Mouse (Mus musculus) brown adipose tissue, adult 24 weeks (tissue): ENCODE measurements around the gene Elac2. TPM values are rescaled to one million over a fixed set of nuclear protein-coding genes. Genes with fewer than 3 reads are reported as not detected.

ENCODE experiments used
- H3K27ac ChIP-seq: fragments of 200-500 bp; replicated peaks from 2 replicates; pipeline ENCODE4 v1.5.1; 2012; ENCODE audit warnings: low read depth, mild to moderate bottlenecking, low read length
- H3K4me1 ChIP-seq: fragments of 200-500 bp; 2 replicates; pipeline ENCODE4 v1.6.1; 2012; ENCODE audit warnings: low read length, mixed read lengths; ENCODE audit not compliant: control insufficient read depth, insufficient read depth, insufficient read length
- H3K4me3 ChIP-seq: fragments of 200-500 bp; 2 replicates; pipeline ENCODE4 v1.5.1; 2012; ENCODE audit warnings: low read depth, mild to moderate bottlenecking, low read length, moderate library complexity; ENCODE audit not compliant: insufficient read depth
- polyA plus RNA-seq: library from polyadenylated mRNA; stranded (reverse); fragments of >200 nt; gene quantifications from 2 replicates; pipeline ENCODE4 v1.2.4, GENCODE M21; 2012; ENCODE audit not compliant: missing spikeins, insufficient read depth, insufficient read length

The Elac2 gene
- polyA plus RNA-seq, 1 experiment = 21.4 TPM

DNA sequence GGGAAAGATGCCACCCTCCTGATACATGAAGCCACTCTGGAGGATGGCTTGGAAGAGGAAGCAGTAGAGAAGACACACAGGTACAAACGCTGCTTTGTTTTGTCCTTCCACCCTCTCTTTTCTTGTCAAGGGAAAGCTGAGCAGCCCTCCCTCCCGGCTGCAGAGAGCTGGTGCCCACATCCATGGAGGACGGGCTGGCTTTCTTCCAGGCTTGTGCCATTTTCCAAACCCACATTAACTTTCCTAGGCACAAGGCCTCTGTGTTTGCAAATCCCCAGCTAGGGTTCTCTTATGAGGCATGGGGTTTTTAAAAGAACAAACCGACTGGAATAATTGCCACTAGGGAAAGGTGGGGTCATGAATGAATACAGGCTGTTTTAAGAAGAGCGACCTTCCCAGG lies 20.8 kb downstream of the Elac2 start:
- Histone ChIP-seq H3K4me1 (no peaks in the 10 kb centered on the region), H3K4me3 (no peak overlapping the region), H3K27ac (no peak overlapping the region)

DNA sequence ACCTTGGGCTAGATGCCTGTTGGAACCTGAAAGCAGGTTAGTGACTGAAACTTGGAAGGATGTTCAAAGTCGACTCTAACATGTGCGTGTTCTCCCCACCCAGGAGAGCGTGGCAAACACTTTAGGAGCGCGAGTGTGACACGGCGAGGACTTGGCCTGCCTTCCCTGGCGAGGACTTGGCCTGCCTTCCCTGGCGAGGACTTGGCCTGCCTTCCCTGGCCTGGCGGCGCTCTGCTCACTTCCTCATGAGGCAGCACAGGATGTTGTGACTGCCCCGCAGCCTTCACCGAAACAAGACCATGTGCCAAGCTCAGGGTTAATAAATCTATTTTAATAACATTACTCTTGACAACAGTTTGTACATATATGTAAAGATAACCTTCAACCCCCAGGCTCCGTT lies 22.9 kb downstream of the Elac2 start:
- no peaks in the 10 kb centered on the region for H3K4me1 ChIP-seq
- no peak overlapping the region for H3K4me3 ChIP-seq
- no peak overlapping the region for H3K27ac ChIP-seq

DNA sequence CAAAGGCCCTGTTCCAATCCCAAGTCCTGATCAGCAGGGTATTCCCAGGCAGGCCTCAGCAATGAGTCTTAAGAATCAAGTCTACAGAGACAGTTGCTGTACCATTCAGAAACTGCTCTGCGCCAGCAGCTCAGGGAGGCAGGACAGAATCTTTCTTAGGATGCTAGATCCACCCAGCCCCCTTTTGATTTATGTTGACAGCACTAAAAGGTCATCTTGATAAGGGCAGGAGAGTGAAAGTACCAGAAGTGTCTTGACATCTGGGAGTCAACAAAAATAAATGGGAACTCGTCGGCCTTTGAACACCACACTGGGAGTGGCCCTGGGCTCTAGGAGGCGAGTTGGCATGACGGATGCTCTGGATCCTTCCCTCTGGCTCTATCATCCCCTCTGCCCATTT lies 24.8 kb downstream of the Elac2 start:
- Histone ChIP-seq H3K27ac (no peak overlapping the region), H3K4me3 (no peak overlapping the region), H3K4me1 (no peaks in the 10 kb centered on the region)

DNA sequence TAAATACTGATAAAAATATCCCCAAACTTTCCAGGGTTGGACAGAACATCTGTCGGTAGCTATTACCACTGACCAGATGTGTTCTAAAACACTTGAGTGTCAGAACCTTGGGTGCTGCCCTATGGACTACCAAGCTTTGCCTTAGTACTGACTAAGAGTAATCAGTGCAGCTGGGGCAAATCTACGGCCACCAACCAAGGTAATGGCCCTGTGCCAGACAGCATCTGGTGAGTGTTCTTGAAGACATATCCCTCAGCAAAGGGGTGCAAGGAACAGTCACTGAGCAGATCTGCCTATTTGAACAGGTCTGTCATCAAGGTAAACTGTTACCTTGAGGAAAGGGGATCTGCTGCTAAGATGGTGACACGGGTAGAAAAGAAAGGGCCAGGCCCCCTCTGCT lies 26.0 kb downstream of the Elac2 start:
- no peak overlapping the region for H3K27ac ChIP-seq
- no peak overlapping the region for H3K4me3 ChIP-seq
- no peaks in the 10 kb centered on the region for H3K4me1 ChIP-seq

DNA sequence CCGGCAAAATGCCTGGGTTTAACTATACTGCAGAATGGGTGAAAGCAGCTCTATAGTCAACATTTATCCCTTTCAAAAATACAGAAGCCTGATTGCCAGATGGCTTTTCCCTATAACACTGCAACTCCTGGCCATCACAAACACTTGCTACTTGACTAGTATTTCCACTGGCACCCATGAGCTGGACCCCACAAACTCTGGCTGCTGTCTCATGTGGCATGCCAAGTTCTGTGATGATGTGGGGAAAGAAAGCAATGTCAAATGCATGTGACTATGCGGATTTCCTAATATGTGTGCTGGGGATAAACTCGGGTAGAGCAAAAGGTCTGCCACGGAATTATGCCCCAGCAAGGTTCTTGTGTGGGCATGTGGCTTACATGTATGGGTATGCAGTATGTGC lies 27.2 kb downstream of the Elac2 start:
- Histone ChIP-seq H3K4me1 (no peaks in the 10 kb centered on the region), H3K4me3 (no peak overlapping the region)

DNA sequence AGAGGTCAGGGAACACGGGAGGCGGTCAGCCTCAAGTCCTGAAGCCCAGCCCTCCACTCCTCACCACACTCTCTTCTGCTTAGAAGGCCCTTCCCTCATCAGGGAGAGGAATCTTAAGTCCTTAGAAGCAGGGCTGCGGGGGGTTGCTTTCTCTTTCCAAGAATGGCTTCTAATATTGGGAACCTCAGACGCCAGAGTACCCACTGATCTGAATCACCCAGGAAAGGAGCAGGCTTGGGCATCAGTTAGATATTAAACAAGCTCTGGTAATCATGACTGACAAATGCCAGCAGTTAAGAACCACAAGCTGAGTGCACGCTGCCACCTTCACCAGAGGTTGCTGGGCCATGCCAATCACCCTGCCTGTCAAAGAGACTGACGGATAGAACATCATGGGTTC lies 35.1 kb downstream of the Elac2 start:
- Histone ChIP-seq H3K27ac (no peak overlapping the region), H3K4me3 (no peak overlapping the region), H3K4me1 (no peaks in the 10 kb centered on the region)

More for the DNA sequence above, 27.2 kb downstream of the Elac2 start:
- no peak overlapping the region for H3K27ac ChIP-seq

DNA sequence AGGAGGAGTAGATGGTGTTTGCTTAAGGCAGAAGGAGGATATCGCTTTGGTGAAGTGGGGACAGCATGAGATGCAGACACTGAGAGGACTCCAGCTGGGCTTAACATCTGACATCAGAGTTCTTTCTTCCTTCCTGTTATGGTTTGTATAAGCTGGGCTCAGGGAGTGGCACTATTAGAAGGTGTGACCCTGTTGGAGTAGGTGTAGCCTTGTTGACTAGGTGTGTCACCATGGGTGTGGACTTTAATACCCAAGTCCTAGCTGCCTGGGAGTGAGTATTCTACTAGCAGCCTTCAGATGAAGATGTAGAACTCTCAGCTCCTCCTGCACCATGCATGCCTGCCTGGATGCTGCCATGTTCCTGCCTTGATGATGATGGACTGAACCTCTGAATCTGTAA lies 37.9 kb downstream of the Elac2 start:
- no peak overlapping the region for H3K4me3 ChIP-seq
- no peaks in the 10 kb centered on the region for H3K4me1 ChIP-seq
- H3K27ac ChIP-seq = no peak overlapping the region

DNA sequence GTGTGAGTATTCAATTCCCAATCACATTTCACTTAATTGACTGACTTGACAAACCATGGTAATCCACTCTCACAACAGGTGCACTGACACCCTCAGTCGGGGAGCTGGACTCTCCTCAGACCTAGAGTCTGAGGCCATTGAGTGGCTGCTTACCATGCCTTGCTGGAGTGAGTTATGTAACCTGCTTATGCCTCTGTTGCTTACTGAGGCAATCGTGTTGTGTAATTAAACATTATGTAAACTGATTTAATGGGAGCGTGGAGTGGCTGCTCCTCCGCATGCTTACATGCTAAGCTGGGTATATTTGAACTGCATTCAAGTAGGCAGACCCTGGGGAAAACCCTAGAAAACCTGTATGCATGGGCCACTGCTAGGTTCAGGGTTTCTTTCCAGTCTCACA lies 41.9 kb downstream of the Elac2 start:
- no peaks in the 10 kb centered on the region for H3K4me1 ChIP-seq
- H3K27ac ChIP-seq = no peak overlapping the region
- no peak overlapping the region for H3K4me3 ChIP-seq

DNA sequence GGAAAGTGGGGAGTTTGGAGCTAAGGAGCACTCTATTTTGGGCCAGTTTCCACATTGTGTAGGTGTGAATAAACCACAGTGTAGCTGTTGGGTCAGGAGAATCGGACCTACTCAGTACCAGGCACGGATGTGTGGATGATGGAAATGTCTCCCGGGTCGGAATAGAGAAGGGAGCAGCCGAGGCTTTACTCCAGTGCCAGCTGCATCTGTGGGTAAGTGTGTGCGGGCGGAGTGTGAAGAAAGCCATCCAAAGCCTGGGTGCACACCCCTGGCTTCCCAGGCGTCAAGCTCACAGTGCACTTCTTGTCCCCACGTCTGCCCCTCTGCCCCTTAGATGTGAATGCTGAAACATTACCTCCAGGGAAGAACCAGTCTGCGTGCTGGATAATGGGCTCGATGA lies 43.9 kb downstream of the Elac2 start:
- Histone ChIP-seq H3K4me1 (no peaks in the 10 kb centered on the region), H3K4me3 (no peak overlapping the region), H3K27ac (no peak overlapping the region)

DNA sequence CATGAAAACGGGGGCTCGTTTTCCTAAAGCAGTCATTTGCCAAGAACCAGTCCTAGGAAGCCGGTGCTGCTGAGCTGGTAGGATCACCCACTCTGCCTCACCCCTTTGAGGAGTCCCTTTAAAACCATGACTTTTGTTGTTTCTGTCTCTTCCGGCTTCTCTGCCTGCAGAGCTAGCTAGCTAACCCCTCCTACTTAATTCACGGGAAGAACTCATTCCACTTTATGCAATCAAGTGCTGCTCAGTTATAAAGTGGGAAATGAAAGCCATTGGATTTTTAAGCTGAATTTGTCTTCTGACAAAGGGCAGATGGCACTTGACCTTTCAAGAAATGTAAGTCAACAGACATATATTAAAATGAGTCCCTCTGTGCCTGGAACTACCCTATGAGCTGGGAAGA lies 49.2 kb downstream of the Elac2 start:
- Histone ChIP-seq H3K4me3 (no peak overlapping the region), H3K27ac (no peak overlapping the region), H3K4me1 (no peaks in the 10 kb centered on the region)

DNA sequence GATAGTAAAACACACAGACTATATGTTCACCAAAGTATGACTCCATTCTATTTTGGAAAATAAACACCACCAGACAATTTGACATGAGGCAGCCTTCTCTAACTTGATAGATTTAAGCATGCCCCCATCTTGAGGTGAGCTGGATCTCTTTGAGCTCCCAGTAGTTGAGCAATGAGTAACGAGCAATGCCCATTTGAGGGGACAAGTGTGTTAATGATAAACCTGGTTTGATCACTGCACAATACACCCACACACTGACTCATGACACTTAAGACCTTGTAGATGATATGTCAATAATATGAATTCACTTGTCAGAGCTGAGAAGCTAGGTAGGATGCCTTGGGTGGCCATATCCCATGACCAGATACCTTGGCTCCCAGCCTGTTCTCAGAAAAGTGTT lies 51.4 kb downstream of the Elac2 start:
- Histone ChIP-seq H3K4me1 (no peaks in the 10 kb centered on the region), H3K27ac (no peak overlapping the region)

DNA sequence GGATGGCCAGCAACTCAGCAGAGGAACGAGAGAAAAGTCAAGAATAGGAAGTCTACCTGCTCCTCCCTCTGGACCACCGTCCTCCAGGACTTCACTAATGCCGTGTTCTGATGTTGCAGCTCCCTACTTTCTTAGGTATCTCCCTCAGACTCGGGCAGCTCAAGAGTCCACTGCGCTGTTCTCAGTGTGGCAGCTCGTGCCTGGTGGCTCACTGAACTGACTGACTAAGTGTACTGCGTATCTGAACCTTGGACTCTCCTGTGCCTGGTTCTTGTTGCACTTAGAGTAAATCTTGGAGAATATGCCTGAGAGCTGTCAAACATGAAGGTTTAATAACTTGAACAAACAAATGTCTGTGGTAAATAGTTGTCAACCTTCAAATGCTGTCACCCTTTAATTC lies 53.4 kb downstream of the Elac2 start:
- no peak overlapping the region for H3K4me3 ChIP-seq

More for the DNA sequence above, 51.4 kb downstream of the Elac2 start:
- no peak overlapping the region for H3K4me3 ChIP-seq

DNA sequence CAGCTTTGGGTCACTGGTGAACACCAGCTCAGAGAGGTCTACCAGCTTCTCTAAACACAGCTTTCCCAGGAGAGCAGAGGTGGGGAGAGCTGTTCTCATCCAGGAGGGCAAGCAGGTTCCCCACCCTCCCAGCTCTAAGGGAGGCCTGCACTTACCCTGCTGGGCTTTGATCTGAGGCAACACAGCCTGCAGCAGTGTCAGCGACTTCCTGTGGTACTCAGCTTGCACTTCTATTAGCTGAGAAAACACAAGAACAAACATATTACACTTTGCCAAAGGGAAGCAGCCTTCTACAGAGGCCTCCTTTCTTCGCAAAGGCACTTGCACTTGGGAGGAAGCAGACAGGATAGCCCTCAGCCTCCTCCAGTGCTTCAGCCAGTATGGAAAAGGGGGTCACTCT lies 60.2 kb downstream of the Elac2 start:
- no peak overlapping the region for H3K27ac ChIP-seq
- H3K4me3 ChIP-seq = no peak overlapping the region
- H3K4me1 ChIP-seq = no peaks in the 10 kb centered on the region

More for the DNA sequence above, 53.4 kb downstream of the Elac2 start:
- H3K27ac ChIP-seq = no peak overlapping the region
- no peaks in the 10 kb centered on the region for H3K4me1 ChIP-seq

DNA sequence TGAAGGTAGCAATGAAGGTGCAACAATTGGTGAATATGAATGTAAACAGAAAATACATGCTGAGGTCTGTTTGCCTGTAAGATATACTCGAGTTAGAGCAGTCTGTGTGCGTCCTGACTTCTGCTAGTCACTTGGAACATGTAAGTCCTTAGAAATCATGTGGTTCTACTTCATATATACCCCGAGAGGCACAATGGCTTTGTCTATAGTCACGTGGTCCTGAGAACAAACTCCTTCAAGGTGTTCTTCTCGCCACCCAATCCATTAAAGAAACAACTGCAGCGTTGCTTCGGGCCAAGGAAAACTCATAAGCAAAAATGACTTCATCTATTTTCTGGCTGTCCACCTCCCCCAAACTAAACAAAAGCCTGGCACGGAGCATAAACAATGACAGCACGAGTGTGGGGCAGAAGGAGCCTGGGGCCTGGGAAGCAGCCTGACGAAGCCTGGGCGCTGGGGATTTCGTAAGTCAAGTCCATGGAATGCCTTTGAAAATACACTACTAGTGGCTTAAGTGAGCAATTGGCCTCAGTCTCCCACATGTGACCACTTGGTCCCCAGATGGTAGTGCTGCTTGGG lies 60.8 kb downstream of the Elac2 start:
- Histone ChIP-seq H3K4me3 (no peak overlapping the region), H3K27ac (no peak overlapping the region), H3K4me1 (no peaks in the 10 kb centered on the region)

DNA sequence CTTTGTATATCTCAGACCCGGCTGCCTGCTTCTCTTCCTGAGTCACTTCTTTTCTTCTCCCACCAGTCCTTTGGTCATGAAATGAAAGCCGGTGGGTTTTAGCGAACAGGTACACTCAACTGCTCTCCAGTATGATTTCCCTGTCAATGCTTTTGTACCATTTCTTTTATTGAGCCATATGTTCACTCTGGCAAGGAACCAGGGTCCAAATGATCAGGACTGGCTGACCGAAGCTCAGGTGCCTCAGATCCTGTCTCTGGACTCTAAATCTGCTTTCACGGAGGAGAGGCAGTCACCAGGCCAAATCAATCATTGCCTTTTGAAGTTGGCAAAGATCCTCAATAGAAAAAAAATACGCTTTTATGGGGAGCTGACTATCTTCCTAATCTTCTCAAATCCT lies 61.7 kb downstream of the Elac2 start:
- Histone ChIP-seq H3K4me3 (no peak overlapping the region), H3K27ac (no peak overlapping the region), H3K4me1 (no peaks in the 10 kb centered on the region)

DNA sequence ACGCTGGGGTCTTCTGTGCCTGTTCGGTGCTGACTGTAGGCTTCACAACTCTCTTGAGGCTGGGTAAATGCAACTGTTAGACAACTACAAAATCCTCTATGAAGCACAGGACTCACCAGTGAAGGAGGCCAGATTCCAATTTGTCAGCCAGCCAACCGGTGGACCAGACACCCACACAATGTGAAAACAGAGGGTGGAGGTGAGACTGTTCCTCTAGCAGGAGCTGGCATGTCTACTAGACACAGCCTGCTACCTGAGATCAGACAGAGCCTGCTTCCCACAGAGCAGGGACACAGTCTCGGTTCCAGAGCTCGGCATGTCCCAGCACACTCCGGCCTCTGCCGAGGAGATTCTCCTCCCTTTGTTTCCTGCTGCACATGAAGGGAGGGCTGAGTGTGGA lies 70.3 kb downstream of the Elac2 start:
- Histone ChIP-seq H3K27ac (no peak overlapping the region), H3K4me3 (no peak overlapping the region), H3K4me1 (no peaks in the 10 kb centered on the region)

DNA sequence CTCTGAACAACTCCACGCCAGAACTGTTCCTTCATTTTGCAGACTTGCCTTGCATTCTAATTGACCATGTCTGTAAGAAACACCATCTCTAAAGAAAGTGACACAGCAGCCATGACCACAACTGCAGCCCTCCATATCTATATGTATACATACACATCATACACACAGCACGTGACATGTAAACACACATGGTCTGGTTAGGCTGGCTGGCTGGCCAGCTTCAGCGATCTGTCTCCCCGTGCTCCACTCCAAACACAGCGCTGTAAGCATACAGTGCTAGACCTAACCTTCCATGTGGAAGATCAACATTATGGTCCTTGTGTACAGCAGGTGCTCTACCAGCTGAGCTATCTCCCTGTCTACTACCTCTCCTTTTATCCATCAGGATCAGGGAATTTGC lies 72.0 kb downstream of the Elac2 start:
- Histone ChIP-seq H3K4me3 (no peak overlapping the region), H3K27ac (no peak overlapping the region), H3K4me1 (no peaks in the 10 kb centered on the region)
